Mouse (Mus musculus) C2C12 (cell line): ENCODE data around the gene Fhl4.

Source experiments
- CTCF ChIP-seq: IDR thresholded peaks from one replicate; pipeline ENCODE4 v1.5.1; 2011; ENCODE audit not compliant: control insufficient read depth, insufficient read depth, insufficient read length
- MYOD1 ChIP-seq: IDR thresholded peaks from one replicate; pipeline ENCODE4 v1.6.1; 2011; ENCODE audit warnings: low read depth; ENCODE audit not compliant: control insufficient read depth, insufficient read length
- MYOG ChIP-seq: IDR thresholded peaks from one replicate; pipeline ENCODE4 v1.6.1; 2011; ENCODE audit not compliant: control insufficient read depth, insufficient read length; ENCODE audit errors: extremely low read depth
- USF1 ChIP-seq: IDR thresholded peaks from one replicate; pipeline ENCODE4 v1.6.1; 2011; ENCODE audit warnings: low read depth, mild to moderate bottlenecking, control low read depth, moderate library complexity

- TF ChIP-seq CTCF (no peak), MYOG (no peak), USF1 (no peak), MYOD1 (no peak)
Measured at GRCm38 (mm10) chr10:85048008-85048407, 54.3 kb downstream of the Fhl4 start.
